Mouse (Mus musculus) kidney, postnatal 25 days (tissue): ENCODE data around the gene Rps2.
"Not testable (repeated sequence)": the region's sequence is repeated elsewhere in the genome, so short reads cannot be mapped to it uniquely, and the experiment has no call there.

Source experiments
- DNase-seq, 2 experiments: peaks; one replicate each; pipeline ENCODE4 v3.0.0; 2021; ENCODE audit warnings: mixed read lengths in 2 of 2

Rps2 gene

GRCm38 (mm10) chr17:24717943-24718342, at the start of gene Rps2, which contains the start of gene Rnf151:
TSS of gene Rps2 (plus strand) at chr17:24718116.
TSS of gene Rnf151 (minus strand) at chr17:24718063.
- no peak for DNase-seq

- DNase-seq = not testable (repeated sequence)
Measured at GRCm38 (mm10) chr17:24669214-24669544, 48.7 kb upstream of the Rps2 start.

GRCm38 (mm10) chr17:24669545-24670245, 48.2 kb upstream of the Rps2 start, which contains the start of gene Zfp598:
TSS of gene Zfp598 (plus strand) at chr17:24669687.
- peak; percentile 97 for DNase-seq

GRCm38 (mm10) chr17:24670246-24670844, 47.6 kb upstream of the Rps2 start:
- no peak for DNase-seq

GRCm38 (mm10) chr17:24671346-24671745, 46.6 kb upstream of the Rps2 start:
- DNase-seq = no peak

GRCm38 (mm10) chr17:24672141-24672540, 45.8 kb upstream of the Rps2 start:
- peak; percentile 62 to 87 for DNase-seq

GRCm38 (mm10) chr17:24674277-24674676, 43.6 kb upstream of the Rps2 start:
- DNase-seq = no peak

GRCm38 (mm10) chr17:24676187-24676586, 41.7 kb upstream of the Rps2 start:
- peak; percentile 70 to 82 for DNase-seq

GRCm38 (mm10) chr17:24676877-24677276, 41.0 kb upstream of the Rps2 start:
- DNase-seq = no peak

- no peak for DNase-seq
Measured at GRCm38 (mm10) chr17:24677500-24678080, 40.3 kb upstream of the Rps2 start.

GRCm38 (mm10) chr17:24686514-24686913, 31.4 kb upstream of the Rps2 start:
- DNase-seq = peak; percentile 71 to 72

GRCm38 (mm10) chr17:24687146-24687595, 30.7 kb upstream of the Rps2 start:
- DNase-seq = peak; percentile 76 to 81

- DNase-seq = no peak
Measured at GRCm38 (mm10) chr17:24687599-24687998, 30.3 kb upstream of the Rps2 start.

- DNase-seq = no peak
Measured at GRCm38 (mm10) chr17:24689251-24690081, 28.4 kb upstream of the Rps2 start, which contains the start of gene Syngr3. TSS of gene Syngr3 (minus strand) at chr17:24689955.

- DNase-seq = no peak
Measured at GRCm38 (mm10) chr17:24692385-24692784, 25.5 kb upstream of the Rps2 start.

GRCm38 (mm10) chr17:24695326-24696010, 22.4 kb upstream of the Rps2 start:
- peak in 1 of 2 experiments; percentile 28 for DNase-seq

- peak; percentile 88 to 95 for DNase-seq
Measured at GRCm38 (mm10) chr17:24696011-24696697, 21.8 kb upstream of the Rps2 start, which contains the start of the genes Gfer and Noxo1. TSS of gene Gfer (minus strand) at chr17:24696156. TSS of gene Noxo1 (plus strand) at chr17:24696234.

GRCm38 (mm10) chr17:24697985-24698384, 19.9 kb upstream of the Rps2 start:
- DNase-seq = peak in 1 of 2 experiments; percentile 52

- DNase-seq = no peak
Measured at GRCm38 (mm10) chr17:24698715-24699114, 19.2 kb upstream of the Rps2 start.

GRCm38 (mm10) chr17:24699473-24699872, 18.4 kb upstream of the Rps2 start:
- DNase-seq = peak in 1 of 2 experiments; percentile 34

GRCm38 (mm10) chr17:24701251-24701650, 16.7 kb upstream of the Rps2 start:
- no peak for DNase-seq
